Mouse (Mus musculus) MEL (cell line): ENCODE results near the gene Gcm1. TPM values are rescaled to one million over a fixed set of nuclear protein-coding genes. Genes with fewer than 3 reads are reported as not detected.

Source experiments
- DNase-seq: peaks from one replicate; pipeline ENCODE4 v3.0.0; 2011; ENCODE audit warnings: low read depth, low spot score
- H3K27ac ChIP-seq: 2 replicates; pipeline ENCODE4 v1.5.1; 2012; ENCODE audit warnings: low read depth, mild to moderate bottlenecking, control low read depth, low read length, moderate library complexity; ENCODE audit not compliant: control insufficient read depth
- H3K27me3 ChIP-seq, 2 experiments: fragments of 150-350 bp in 1 of 2; sonication (generic) in 1 of 2; 2 replicates each; pipeline ENCODE4 v1.6.1; 2012; ENCODE audit warnings: low read length in 2 of 2, mild to moderate bottlenecking in 2 of 2, improper control_type of control experiment in 1 of 2, moderate library complexity in 1 of 2; ENCODE audit not compliant: insufficient read depth in 2 of 2, control insufficient read depth in 1 of 2
- H3K36me3 ChIP-seq, 2 experiments: 2 replicates each; pipeline ENCODE4 v1.6.1; 2012 to 2014; ENCODE audit warnings: low read length in 2 of 2, improper control_type of control experiment in 1 of 2, inconsistent platforms in 1 of 2, mild to moderate bottlenecking in 1 of 2; ENCODE audit not compliant: insufficient read depth in 2 of 2, control insufficient read depth in 1 of 2
- H3K4me1 ChIP-seq, 2 experiments: fragments of 150-350 bp in 1 of 2; sonication (generic) in 1 of 2; 2 replicates each; pipeline ENCODE4 v1.6.1; 2012; ENCODE audit warnings: low read length in 2 of 2, improper control_type of control experiment in 1 of 2, mild to moderate bottlenecking in 1 of 2; ENCODE audit not compliant: insufficient read depth in 2 of 2, control insufficient read depth in 1 of 2
- H3K4me3 ChIP-seq, 2 experiments: fragments of 150-350 bp in 1 of 2; sonication (generic) in 1 of 2; 2 replicates each; pipeline ENCODE4 v1.5.1; 2012; ENCODE audit warnings: low read depth in 2 of 2, low read length in 2 of 2, mild to moderate bottlenecking in 2 of 2, moderate library complexity in 2 of 2, control low read depth in 1 of 2, improper control_type of control experiment in 1 of 2; ENCODE audit not compliant: control insufficient read depth in 1 of 2, insufficient read depth in 1 of 2
- H3K79me2 ChIP-seq: 2 replicates; pipeline ENCODE4 v1.6.1; 2012; ENCODE audit warnings: mild to moderate bottlenecking, low read length, moderate library complexity; ENCODE audit not compliant: control insufficient read depth, poor library complexity, insufficient read depth
- H3K9ac ChIP-seq: 2 replicates; pipeline ENCODE4 v1.6.1; 2012; ENCODE audit warnings: low read depth, mild to moderate bottlenecking, control low read depth, low read length, moderate library complexity; ENCODE audit not compliant: control insufficient read depth, poor library complexity, severe bottlenecking
- H3K9me3 ChIP-seq: fragments of 150-350 bp; sonication (generic); replicated peaks from 2 replicates; pipeline ENCODE4 v1.6.1; 2012; ENCODE audit warnings: mild to moderate bottlenecking, low read length, improper control_type of control experiment, moderate library complexity; ENCODE audit not compliant: insufficient read depth
- CHD1 ChIP-seq: IDR thresholded peaks from 2 replicates; pipeline ENCODE4 v1.6.1; 2012; ENCODE audit warnings: low read depth, mild to moderate bottlenecking, inconsistent platforms, low read length, improper control_type of control experiment
- CHD2 ChIP-seq: IDR thresholded peaks from 2 replicates; pipeline ENCODE4 v1.6.1; 2011; ENCODE audit warnings: low read length, improper control_type of control experiment
- CTCF ChIP-seq, 3 experiments: IDR thresholded peaks in 2 of 3; conservative IDR thresholded peaks in 1 of 3; 2 replicates each; pipeline ENCODE4 v1.5.1; 2011 to 2012; ENCODE audit warnings: low read length in 3 of 3, low read depth in 2 of 3, mild to moderate bottlenecking in 2 of 3, improper control_type of control experiment in 1 of 3, inconsistent platforms in 1 of 3, mixed read lengths in 1 of 3, moderate library complexity in 1 of 3; ENCODE audit not compliant: control insufficient read depth in 1 of 3, insufficient read depth in 1 of 3, poor library complexity in 1 of 3, severe bottlenecking in 1 of 3
- E2F4 ChIP-seq: IDR thresholded peaks from 2 replicates; pipeline ENCODE4 v1.6.1; 2011; ENCODE audit warnings: low read depth, low read length, improper control_type of control experiment, borderline replicate concordance
- ELF1 ChIP-seq: IDR thresholded peaks from 2 replicates; pipeline ENCODE4 v1.6.1; 2014; ENCODE audit warnings: low read depth, mild to moderate bottlenecking, inconsistent platforms, low read length, improper control_type of control experiment, moderate library complexity
- ETS1 ChIP-seq: IDR thresholded peaks from 2 replicates; pipeline ENCODE4 v1.6.1; 2012; ENCODE audit warnings: low read depth, mild to moderate bottlenecking, inconsistent platforms, low read length, improper control_type of control experiment, moderate library complexity
- GABPA ChIP-seq: IDR thresholded peaks from 2 replicates; pipeline ENCODE4 v1.6.1; 2012; ENCODE audit warnings: low read depth, mild to moderate bottlenecking, inconsistent platforms, low read length, improper control_type of control experiment, moderate library complexity
- GATA1 ChIP-seq: IDR thresholded peaks from 2 replicates; pipeline ENCODE4 v1.6.1; 2011; ENCODE audit warnings: low read depth, low read length, improper control_type of control experiment
- HCFC1 ChIP-seq: IDR thresholded peaks from 2 replicates; pipeline ENCODE4 v1.6.1; 2012; ENCODE audit warnings: low read depth, mild to moderate bottlenecking, inconsistent platforms, low read length, improper control_type of control experiment, moderate library complexity
- KAT2A ChIP-seq: conservative IDR thresholded peaks from 2 replicates; pipeline ENCODE4 v1.6.1; 2012; ENCODE audit warnings: low read depth, low read length, improper control_type of control experiment, inconsistent platforms
- MAFK ChIP-seq: IDR thresholded peaks from 2 replicates; pipeline ENCODE4 v1.6.1; 2011; ENCODE audit warnings: low read depth, mild to moderate bottlenecking, low read length, improper control_type of control experiment, borderline replicate concordance
- MAZ ChIP-seq: IDR thresholded peaks from 2 replicates; pipeline ENCODE4 v1.6.1; 2012; ENCODE audit warnings: low read depth, mild to moderate bottlenecking, inconsistent platforms, low read length, improper control_type of control experiment
- MEF2A ChIP-seq: IDR thresholded peaks from 2 replicates; pipeline ENCODE4 v1.6.1; 2014; ENCODE audit warnings: low read depth, mild to moderate bottlenecking, inconsistent platforms, low read length, improper control_type of control experiment; ENCODE audit not compliant: poor library complexity, insufficient replicate concordance, severe bottlenecking; ENCODE audit errors: extremely low read depth
- MXI1 ChIP-seq: IDR thresholded peaks from 2 replicates; pipeline ENCODE4 v1.6.1; 2011; ENCODE audit warnings: mild to moderate bottlenecking, low read depth, low read length, improper control_type of control experiment
- MYB ChIP-seq: IDR thresholded peaks from 2 replicates; pipeline ENCODE4 v1.6.1; 2011; ENCODE audit warnings: mild to moderate bottlenecking, low read depth, low read length, improper control_type of control experiment
- MYC ChIP-seq: IDR thresholded peaks from 2 replicates; pipeline ENCODE4 v1.6.1; 2011; ENCODE audit warnings: low read depth, mild to moderate bottlenecking, low read length, improper control_type of control experiment, moderate library complexity
- NELFE ChIP-seq: IDR thresholded peaks from 2 replicates; pipeline ENCODE4 v1.6.1; 2011; ENCODE audit warnings: low read depth, low read length, improper control_type of control experiment
- POLR2A ChIP-seq, 2 experiments: IDR thresholded peaks; 2 replicates each; pipeline ENCODE4 v1.6.1; 2011 to 2012; ENCODE audit warnings: low read length in 2 of 2, mild to moderate bottlenecking in 2 of 2, control low read depth in 1 of 2, improper control_type of control experiment in 1 of 2, low read depth in 1 of 2, moderate library complexity in 1 of 2; ENCODE audit not compliant: control insufficient read depth in 1 of 2, insufficient read depth in 1 of 2, poor library complexity in 1 of 2
- POLR2AphosphoS2 ChIP-seq: IDR thresholded peaks from 2 replicates; pipeline ENCODE4 v1.6.1; 2011; ENCODE audit warnings: low read length, improper control_type of control experiment
- RAD21 ChIP-seq: IDR thresholded peaks from 2 replicates; pipeline ENCODE4 v1.6.1; 2011; ENCODE audit warnings: mild to moderate bottlenecking, low read depth, low read length, improper control_type of control experiment
- RCOR1 ChIP-seq: IDR thresholded peaks from 2 replicates; pipeline ENCODE4 v1.6.1; 2012; ENCODE audit warnings: low read depth, mild to moderate bottlenecking, inconsistent platforms, low read length, improper control_type of control experiment
- SMC3 ChIP-seq: IDR thresholded peaks from 2 replicates; pipeline ENCODE4 v1.6.1; 2011; ENCODE audit warnings: low read depth, low read length, improper control_type of control experiment
- TCF12 ChIP-seq: IDR thresholded peaks from 2 replicates; pipeline ENCODE4 v1.6.1; 2014; ENCODE audit warnings: low read depth, mild to moderate bottlenecking, inconsistent platforms, low read length, improper control_type of control experiment, moderate library complexity
- ZMIZ1 ChIP-seq: IDR thresholded peaks from 2 replicates; pipeline ENCODE4 v1.6.1; 2012; ENCODE audit warnings: low read depth, mild to moderate bottlenecking, inconsistent platforms, low read length, improper control_type of control experiment, moderate library complexity
- polyA plus RNA-seq, 2 experiments: library from polyadenylated mRNA; stranded (reverse) in 1 of 2; unstranded in 1 of 2; fragments of >175 nt in 1 of 2; fragments of >200 nt in 1 of 2; gene quantifications; 2 replicates each; pipeline versions ENCODE4 v1.2.1 to v1.2.4; 2012; ENCODE audit warnings: low replicate concordance in 2 of 2, low read depth in 1 of 2; ENCODE audit not compliant: insufficient read length in 2 of 2, insufficient read depth in 1 of 2, missing spikeins in 1 of 2
- total RNA-seq: library from RNA; depleted of rRNA; stranded (reverse); fragments of 300-350 nt; gene quantifications from 2 replicates; pipeline ENCODE4 v1.2.3, GENCODE M21; 2012

The Gcm1 gene
- total and polyA plus RNA-seq, 3 experiments = not detected

DNA sequence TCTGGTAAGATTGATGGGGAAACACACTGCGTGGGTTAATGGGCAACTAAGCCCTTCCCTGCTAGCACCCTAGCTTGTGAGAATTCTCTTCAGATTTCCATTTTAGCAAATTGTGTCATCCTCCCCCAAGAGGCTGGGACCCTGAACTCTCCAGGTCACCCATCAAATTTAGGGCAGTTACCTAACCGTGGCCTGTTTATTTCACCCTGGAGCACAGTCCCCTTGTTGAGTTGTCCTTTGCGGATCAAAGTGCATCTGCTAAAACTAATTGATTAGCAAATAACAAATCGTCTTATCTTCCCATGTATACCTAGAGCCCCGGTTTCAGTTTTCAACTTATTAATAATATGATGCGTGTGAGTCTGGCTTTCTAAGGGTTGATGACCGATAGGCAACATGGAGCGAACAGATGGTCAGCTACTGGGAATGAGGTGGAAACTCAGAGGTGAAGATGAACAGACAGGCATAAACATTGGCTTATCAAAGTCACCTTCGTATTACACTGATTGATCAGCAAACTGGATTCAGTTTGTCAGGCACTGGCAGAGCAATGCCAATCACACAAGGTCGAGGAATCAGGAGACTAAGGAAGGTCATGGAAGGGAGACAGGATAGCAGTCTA is 20.8 kb upstream of the Gcm1 start:
- Histone ChIP-seq H3K27ac (no peak overlapping the region), H3K9me3 (no peaks in the 10 kb centered on the region), H3K79me2 (no peaks in the 10 kb centered on the region), H3K4me3 (no peak overlapping the region), H3K27me3 (peaks cover 2 to 3% of the 10 kb centered on the region in 2 experiments; a peak in 3 of 4 replicates), H3K36me3 (no peaks in the 10 kb centered on the region), H3K9ac (no peak overlapping the region), H3K4me1 (no peaks in the 10 kb centered on the region)
- DNase-seq = no peak
- TF ChIP-seq MXI1 (no peak), KAT2A (no peak), TCF12 (no peak), E2F4 (no peak), MEF2A (no peak), MYC (no peak), RAD21 (no peak), HCFC1 (no peak), GABPA (no peak), CHD1 (no peak), RCOR1 (no peak), ELF1 (no peak), ZMIZ1 (no peak), SMC3 (no peak), POLR2AphosphoS2 (no peak), CHD2 (no peak), MAZ (no peak), CTCF (IDR thresholded peaks at IDR 0.05 in 2 of 3, conservative IDR thresholded peaks at IDR 0.05 in 1 of 3; ENCODE audit: control insufficient read depth in 1 of 3, insufficient read depth in 1 of 3, low read depth in 2 of 3, low read length in 3 of 3, poor library complexity in 1 of 3, severe bottlenecking in 1 of 3) (no peak), POLR2A (IDR thresholded peaks at IDR 0.05; ENCODE audit: control insufficient read depth in 1 of 2, insufficient read depth in 1 of 2, low read depth in 1 of 2, low read length in 2 of 2, poor library complexity in 1 of 2) (no peak), ETS1 (no peak)

- TF ChIP-seq CHD2 (no peak), GATA1 (no peak), NELFE (no peak), MYB (no peak), MAFK (no peak), POLR2AphosphoS2 (no peak)
- no peaks in the 10 kb centered on the region for H3K9me3 ChIP-seq
- no peaks in the 10 kb centered on the region for H3K4me1 ChIP-seq
- H3K36me3 ChIP-seq = no peaks in the 10 kb centered on the region
- DNase-seq = no peak
- no peak overlapping the region for H3K9ac ChIP-seq
- no peak overlapping the region for H3K27ac ChIP-seq
- no peak overlapping the region for H3K4me3 ChIP-seq
- H3K79me2 ChIP-seq = no peaks in the 10 kb centered on the region
- H3K27me3 ChIP-seq = peaks cover 1 to 4% of the 10 kb centered on the region in 2 experiments; a peak in 3 of 4 replicates
Measured at GRCm38 (mm10) chr9:78032930-78033329, 18.8 kb upstream of the Gcm1 start.
